Mouse (Mus musculus): ENCODE results near the gene Gdpd2.
A peak's percentile ranks its signal among the peaks of the same experiment; 100 is the strongest.

The Gdpd2 gene

GRCm38 (mm10) chrX:100776985-100777654, 47.4 kb downstream of the Gdpd2 start:
- DNase-seq (ENCODE audit: low read depth in 2 of 2, low spot score in 2 of 2) = peak; percentile 25 to 42

- no peak for DNase-seq (ENCODE audit: low read depth in 2 of 2, low spot score in 2 of 2)
Observed at GRCm38 (mm10) chrX:100777655-100778234, 48.1 kb downstream of the Gdpd2 start.

GRCm38 (mm10) chrX:100778397-100778796, 48.7 kb downstream of the Gdpd2 start:
- DNase-seq (ENCODE audit: low read depth in 2 of 2, low spot score in 2 of 2) = no peak

All from CD8-positive naive resting alpha-beta T cell, adult 2 months (primary cell).